Mouse (Mus musculus): ENCODE data around the gene Gpr157.

Gene Gpr157

DNA sequence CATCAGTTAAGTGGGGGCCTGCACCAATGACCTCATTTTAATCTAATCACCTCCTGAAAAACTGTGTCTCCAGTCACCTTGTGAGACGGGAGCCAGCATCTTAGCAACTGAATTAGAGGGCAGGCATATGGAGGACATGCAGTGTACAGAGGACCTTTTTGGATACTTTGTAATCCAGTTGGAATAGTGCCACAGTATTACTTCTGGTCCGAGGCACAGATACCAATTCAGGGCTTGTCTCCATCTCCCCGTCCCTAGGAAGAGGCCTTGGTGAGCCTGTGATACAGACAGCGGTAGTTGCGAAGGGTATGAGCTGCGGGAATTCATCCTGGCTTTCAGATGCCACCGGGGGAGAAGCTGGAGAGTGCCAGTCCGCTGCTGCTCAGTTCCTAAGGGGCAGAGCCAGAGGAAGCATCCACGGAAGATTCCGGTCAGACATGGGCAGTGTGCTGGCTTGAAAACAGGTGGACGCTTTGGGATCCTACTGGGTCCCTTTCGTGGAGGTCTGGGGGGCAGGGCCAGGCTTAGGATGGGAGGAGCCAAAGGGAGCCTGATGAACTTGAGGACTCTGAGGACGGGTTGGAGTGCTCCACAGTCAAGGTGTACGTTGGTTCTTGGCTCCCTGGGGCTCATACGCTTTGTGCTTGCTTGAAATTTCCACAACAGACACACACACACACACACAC, 14.6 kb upstream of the Gpr157 start:
- DNase-seq, result peak; percentile 66 to 69

DNA sequence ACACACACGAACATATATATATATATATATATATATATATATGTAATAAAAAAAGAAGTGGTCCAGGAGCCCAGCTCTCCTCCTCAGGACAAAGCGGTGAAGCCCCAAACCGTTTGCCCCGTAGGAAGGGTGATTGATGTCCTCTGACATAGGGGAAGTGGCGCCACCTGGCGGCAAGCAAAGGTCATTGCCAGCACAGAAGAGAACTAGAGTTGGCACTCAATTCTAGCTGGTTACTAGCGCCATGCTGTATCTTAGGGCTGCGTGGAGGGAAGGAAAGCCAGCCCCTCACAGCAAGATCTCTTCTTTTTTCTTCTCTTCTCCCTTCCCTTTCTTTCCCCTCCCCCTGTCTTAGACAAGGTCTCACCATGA, 14.1 kb upstream of the Gpr157 start:
- DNase-seq, result peak; percentile 81 to 86

DNA sequence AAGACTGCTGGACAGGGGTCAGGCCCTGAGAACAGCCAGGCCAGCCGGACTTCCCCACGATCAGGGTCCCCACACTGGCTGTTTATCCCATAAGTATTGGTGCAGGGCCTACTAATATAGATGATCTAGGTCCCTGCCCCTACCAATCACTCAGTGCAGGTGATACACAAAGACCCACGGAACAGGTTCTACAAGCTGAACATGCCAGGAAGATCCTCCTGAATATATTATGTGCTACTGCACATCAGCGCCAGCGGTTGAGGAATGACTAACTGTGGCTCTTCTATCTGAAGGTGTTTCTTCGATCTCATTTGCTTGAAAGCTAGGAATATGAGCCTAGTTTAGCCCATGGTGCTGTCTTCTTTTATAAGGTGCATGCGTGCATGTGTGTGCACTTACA, 11.8 kb upstream of the Gpr157 start:
- no peak for DNase-seq

DNA sequence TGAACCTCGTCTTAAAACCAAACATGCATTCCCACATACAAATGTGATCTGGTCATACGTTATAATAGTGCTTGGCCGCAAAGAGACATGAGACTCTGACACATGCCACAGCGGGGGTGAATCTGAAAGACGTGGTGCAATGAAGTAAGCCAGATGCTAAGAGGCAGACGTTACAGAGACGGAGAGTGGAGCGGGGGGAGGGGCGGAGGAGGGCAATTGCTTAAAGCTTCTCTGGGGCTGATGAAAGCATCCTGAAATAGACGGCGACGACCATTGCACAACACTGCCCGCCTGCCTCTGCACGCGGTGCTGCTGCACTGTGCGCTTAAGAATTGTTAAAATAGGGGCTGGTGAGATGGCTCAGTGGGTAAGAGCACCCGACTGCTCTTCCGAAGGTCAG, 11.0 kb upstream of the Gpr157 start:
- DNase-seq, result peak; percentile 48 to 50

DNA sequence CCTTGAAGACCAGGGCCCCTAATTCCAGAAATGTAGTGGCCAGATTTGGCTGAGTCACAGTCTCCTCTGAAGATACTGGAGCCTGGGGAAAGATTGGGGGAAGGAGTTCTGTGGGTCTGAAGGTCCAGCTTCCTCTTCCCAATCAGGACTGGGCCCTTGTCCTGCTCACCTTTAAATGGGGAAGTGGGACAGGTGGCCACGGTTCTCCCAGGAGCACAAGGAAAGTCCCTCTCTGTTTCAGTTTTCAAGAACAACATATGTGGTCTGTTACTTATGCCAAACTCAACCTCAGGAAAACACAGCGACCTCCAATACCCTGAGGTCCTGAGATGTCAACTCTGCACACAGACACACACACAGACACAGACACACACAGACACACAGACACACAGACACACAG, 8.5 kb upstream of the Gpr157 start:
- no peak for DNase-seq

DNA sequence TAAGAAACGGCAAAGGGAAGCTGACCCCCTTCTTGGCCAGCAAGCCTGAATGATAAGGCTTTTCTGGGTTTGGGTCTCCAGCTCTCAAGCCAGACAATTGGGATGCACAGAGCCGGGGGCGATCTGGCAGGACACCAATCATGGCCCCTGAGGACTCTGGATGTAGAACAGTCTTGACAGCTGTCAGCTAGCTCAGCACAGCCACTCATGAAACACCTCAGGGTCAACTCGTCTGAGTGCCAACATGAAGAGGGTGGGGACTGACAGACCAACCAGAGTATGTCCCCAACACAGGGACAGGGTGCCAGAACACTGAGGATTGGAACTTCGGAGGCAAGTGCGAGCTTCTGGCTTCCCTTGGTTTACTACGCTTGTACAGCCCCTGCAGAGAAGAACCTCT, 7.9 kb upstream of the Gpr157 start:
- peak; percentile 53 to 55 for DNase-seq

DNA sequence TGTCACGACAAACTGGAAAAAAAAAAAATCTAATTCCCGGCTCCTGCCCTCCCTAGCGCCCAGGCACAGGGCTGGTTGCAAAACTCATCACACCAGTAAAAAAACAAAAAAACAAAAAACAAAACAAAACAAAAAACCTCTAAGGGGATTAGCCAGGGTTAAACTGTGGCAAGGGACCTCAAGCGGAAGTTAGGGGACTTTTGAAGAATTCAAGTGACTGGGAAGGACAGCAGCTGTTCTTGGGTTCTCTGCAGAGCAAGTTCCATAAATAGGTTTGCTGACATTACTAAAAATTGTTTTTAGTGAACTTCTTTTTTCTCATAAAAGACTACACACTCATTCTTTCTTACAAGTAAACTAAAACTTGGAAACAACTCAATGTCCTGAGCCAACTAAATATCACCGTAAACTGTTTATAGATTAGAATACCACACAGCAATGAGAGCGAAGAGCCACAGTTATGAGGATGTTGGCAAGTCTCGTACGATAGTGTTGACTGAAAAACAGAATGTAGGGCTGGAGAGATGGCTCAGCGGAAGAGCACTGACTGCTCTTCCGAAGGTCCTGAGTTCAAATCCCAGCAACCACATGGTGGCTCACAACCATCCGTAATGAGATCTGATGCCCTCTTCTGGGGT, 6.7 kb upstream of the Gpr157 start:
- DNase-seq, result no peak

DNA sequence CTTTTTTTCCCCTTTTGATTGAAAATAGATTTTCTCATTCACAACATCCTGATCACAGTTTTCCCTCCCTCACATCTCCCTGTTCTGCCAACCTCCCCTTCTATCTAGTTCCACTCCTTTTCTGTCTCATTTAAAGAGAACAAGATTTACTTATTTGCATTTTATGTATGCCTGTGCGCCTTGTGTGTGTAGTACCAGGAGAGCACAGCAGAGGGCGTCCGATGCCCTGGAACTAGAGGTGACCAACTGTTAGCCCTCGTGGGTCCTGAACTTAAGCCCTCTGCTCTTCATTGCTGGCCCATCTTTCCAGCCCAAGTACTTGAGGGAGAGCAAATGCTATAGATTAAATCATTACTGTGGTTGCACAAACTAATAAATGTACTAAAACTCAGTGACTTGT, 1.8 kb upstream of the Gpr157 start:
- DNase-seq, result no peak

DNA sequence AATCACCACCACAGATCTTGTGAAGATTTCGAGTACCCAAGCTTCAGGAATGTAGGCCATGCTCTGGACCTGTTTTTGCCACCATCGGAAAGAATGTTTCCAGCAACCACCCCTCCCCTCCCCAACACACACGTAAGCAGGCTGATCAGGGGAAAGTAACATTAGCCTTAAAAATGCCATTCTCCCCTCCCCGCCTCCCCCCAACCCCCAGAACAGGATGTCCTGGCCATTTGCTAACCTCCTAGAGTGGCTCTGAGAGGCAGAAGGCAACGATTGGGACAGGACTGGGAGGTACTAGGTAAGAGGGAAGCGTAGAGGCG, 364 bp upstream of the Gpr157 start:
- no peak for DNase-seq

DNA sequence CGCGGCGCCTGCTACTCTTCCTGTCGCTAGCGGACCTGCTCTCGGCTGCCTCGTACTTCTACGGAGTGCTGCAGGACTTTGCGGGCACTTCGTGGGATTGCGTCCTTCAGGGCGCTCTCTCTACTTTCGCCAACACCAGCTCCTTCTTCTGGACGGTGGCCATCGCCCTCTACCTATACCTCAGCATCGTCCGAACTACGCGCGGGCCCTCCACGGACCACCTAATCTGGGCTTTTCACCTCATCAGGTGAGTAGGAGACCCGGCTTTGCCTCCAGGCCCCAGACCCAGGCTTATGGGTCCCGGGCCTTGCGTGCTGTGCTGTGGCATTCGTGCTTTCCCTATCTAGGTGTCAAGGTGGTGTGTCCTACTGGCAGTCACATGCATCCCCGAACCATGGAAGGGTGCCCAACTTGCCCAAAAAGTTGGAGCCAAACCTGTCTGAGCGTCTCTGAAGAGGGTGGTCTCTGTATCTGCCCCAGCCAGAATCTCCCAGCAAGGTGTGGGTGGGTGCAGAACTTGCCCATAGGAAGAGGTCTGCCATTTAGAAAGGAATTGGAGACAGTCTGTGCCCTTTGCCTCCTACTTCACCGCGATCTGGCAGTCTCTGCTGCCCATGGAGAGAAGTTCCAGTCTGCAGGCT, 845 bp downstream of the Gpr157 start:
- DNase-seq, result no peak

DNA sequence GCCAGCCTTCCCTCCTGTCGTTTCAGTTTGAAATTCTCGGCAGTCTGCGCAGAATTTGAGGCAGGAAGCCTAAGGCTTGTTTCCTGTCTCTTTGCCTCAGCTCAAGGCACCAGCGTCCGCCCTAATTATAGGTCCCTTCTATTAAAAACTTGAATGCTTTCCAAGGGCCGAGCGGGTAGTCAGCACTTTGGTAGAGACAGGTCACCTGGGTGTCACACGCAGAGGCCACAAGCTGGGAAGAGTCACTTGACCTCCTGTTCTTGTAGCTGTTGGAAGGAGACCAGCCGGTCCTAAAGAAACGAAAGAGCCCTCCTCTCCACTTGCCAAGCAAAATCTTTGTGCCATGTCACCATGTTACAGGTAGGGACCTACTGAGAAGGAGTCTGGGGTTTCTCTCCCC, 2.0 kb downstream of the Gpr157 start:
- DNase-seq, result no peak

DNA sequence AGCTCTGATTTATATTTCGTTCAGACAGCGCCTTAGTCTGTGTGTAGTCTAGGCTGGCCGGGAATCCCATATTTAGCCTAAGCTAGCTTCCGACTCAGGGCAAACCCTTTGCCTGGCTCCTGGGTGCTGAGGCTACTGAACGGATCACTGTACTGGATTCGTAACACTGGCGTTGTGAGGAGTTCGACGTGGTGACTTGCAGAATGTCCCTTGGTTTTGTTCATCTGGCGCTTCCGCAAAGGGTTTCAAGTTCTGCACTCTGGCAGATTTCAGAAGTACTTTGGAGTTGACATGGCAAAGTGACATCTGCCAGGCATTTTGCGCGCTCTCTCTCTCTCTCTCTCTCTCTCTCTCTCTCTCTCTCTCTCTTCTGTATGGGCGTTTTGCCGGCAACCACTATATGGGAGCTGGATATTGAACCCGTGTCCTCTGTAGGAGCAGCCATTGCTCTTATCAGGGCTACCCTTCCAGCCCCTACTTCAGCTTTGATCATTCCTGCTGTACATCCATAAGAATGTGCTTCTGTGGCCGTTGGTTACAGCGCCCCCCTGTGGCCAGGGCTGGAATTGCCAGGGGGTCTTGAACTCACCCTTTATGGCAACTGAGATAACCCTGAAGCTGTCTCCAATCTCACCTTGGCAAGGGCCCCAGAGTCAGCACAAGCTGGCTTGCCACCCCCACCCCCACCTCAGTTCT, 4.9 kb downstream of the Gpr157 start:
- peak; percentile 62 to 72 for DNase-seq

DNA sequence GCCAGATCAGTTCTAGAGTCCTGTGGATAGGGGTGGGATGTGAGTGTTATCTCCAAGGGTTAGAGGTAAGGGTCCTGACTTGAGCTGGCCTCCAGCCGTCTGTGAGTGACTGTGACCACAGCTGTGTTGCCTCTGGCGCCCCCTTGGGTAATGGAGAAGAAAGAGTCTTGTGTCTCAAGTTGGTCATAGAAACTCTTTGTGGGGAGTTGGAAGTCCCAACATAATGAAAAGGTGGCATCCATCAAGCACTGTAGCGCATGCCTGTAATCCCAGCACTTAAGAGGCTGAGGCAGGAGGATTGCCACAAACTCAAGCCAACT, 5.4 kb downstream of the Gpr157 start:
- no peak for DNase-seq

DNA sequence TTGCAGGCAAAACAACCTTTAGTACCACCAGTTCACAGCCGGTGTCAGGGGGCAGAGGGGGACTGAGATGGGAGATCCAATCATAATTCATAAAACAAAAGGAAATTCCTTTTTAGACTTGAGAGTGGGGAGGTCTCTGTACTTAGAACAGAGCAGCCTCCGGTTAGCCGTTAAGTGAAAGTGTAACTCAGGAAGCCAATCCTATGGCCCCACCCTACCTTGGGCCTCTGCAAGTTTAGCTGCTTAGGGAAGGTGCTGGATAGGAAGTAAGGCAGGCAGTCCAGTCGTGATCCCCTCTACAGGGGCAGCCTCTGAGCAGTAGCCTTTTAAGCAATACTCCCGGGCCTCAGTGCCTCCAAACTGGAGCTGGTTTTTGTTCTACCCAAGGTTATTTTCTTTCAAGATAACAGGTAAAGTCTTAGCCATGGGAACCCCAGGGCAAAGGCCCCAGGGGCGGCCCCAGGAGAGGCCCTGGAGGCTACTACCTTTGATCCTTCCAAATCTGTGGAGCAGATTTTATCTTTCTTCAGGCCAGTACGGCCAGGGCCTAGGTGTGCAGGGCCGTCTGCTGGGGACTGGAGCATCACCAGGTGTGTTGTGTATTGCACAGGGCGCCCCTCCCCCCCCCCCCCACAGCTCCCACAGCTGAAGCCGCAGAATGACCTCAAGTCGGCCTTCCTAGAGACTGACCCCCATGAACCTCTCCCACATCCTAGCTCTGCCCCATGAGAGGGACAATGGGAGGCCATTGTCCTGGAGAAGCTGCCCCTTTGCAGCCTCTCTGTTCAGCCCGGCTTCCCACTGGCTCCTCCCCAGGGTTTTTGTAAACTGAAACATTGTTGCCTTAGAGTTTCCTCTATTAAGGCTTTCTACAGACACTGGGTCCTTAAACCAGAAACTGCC, 6.6 kb downstream of the Gpr157 start:
- no peak for DNase-seq

DNA sequence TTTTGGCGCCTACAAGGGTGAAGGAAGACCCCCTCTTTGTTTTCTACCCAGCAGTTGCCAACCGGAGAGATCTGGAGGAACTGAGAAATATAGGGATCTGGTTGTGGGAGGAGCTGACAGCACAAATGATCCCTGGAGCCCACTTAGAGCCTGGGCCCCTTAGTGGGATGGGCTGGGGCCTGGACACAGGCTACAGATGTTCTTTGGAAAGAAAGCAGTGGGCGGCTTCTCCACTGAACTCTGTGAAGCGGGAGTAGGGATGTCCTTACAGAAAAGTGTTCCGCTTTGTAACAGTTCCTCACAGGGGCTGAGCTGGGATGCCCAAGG, 7.3 kb downstream of the Gpr157 start:
- no peak for DNase-seq

DNA sequence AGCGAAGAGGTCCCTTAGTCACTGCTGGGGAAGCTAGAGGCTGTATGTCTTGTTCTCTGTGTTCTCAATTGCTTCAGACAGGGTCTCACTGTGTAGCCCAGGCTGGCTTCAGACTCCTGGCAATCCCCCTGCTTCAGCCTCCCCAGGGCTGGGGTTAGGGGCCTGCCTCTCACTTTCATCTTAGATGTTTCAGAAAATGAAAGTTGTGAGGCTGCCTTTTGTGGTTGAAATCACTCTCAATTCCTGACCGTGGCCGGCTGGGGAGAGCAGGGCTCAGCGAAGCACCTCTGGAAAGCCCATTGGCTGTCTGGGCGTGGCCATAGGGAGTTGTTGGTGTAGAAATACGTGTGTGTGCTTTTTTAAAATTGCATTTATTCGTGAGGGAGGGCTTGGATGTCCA, 9.1 kb downstream of the Gpr157 start:
- no peak for DNase-seq

DNA sequence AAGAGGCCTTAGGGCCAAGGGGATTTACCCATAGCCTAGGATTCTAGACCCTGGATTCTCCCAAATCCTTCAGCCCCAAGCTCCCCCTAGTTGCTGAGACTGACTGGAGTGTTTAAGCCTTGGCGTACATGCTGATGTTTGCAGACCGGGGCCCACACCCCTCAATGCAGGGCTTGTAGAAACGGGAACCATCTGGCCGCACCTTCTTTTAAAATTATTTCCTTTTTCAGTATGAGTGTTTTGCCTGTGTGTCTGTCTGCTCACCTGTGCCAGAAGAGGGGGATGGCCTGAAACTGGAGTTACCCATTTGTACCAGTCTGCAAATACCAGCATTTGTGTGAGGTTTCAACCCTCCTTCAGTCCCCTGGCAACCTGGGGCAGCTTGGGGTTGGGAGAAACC, 10.7 kb downstream of the Gpr157 start:
- no peak for DNase-seq

DNA sequence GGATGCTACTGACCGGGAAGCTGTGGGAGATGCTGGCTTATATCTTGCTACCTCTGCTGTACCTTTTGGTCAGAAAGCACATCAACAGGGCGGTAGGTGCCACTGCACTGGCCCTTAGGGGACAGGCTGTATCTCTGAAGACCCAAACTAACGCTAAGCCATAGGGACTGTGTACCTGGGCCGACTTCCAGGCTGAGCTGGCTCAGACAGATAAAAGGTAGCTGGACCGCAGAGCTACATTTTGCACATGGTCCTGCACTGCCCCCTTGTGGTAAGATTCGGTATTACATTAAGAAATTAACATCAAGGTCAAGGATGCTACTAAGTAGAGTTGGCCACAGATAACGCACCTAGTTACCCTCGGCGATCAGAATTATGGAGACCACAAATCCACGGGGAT, 11.7 kb downstream of the Gpr157 start:
- DNase-seq, result peak; percentile 92 to 97

DNA sequence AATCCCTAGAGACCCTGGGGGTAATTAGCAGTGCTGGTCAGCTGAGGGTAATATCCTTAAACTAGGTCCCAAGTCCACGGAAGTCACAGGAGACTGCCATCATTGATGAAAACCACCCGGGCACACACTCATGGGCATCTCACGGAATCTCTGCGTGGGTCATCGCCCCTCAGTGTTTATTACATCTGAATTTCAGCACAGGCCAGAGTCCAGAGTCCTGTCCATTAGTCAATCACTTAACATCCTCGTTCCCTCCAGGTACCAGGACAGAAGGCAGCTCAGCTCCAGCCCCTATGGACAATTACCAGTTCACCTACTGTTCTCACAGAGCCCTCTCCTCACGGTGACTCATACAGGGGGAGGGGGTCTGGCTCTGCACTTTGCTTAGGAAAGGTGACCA, 15.7 kb downstream of the Gpr157 start:
- DNase-seq, result no peak

DNA sequence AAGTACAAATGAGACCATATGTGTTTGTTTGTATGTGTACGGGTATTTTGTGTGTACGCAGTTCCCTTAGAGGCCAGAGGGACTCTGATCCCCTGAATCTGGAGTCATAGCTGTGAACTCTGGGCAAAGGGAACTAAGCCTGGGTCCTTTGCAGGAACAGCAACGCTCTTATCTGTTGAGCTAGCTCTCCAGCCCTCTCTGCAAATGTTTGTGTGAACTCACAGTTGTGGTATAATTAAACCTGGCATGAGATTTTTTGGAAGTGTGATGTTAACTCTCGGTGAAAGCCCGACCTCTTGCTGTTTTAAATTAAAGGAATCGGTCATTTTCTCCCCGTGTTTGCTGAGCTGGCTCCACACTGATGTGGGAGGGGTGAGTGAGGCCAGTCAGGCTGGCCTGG, 18.5 kb downstream of the Gpr157 start:
- no peak for DNase-seq

DNA sequence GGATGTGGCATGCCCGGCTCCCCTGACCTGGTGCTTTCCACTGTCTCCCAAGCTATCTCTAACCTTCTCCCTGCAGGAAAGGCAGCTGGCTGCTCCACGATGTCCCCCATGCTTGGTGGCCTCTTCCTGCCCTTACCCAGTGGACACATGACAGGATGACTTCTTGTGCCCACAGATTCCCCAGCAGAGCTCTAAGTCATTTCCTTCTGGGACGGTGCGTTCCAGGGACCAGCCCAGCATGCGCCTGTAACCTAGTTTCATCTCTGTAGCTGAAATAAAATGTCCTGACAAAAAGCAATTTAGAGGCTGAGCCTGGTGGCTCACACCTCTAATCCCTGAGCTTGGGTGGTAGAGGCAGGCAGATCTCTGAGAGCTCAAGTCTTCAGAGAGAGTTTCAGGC, 19.5 kb downstream of the Gpr157 start:
- no peak for DNase-seq

DNA sequence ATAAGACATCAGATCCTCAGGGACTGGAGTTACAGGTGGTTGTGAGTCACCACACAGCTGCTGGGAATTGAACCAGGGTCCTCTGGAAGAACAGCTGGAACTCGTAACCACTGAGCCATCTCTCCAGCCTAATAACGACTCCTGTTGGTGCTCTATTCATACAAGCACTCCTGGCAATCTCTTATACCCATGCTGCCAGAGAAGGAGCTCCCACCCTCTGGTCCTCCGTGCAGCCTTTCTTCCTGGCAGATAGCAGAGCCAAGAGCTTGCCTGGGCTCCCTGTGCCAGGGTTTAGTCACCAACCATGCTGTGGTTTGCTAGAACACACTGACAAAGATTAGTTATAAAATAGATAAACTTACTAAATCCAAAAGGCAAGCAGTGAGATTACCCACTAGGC, 22.5 kb downstream of the Gpr157 start:
- DNase-seq, result peak; percentile 68 to 76

DNA sequence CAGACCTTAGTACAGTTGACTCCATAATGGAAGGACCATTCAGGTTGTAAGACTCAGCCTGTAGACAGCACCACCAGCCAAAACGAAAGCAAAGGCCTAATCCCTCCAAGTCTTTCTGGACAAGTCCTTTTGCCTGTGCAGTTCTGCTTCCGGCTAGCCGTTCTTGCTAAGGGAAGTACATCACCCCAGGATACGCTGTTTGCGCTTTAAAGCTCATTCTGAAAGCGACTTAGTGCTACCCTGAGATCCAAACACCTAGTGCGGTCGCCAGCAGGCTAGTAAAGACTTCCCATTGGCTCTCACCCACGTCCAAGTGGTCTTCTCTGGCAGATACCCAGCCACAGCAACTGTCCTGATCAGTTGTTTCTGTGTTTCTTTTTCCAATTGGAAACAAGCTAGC, 23.2 kb downstream of the Gpr157 start:
- peak in 1 of 2 experiments; percentile 29 for DNase-seq
